Mouse (Mus musculus) spleen, adult 2 months (tissue): ENCODE data around the gene Megf8.

ENCODE experiments used
- CTCF ChIP-seq: fragments of 200-500 bp; IDR thresholded peaks from 2 replicates; pipeline ENCODE4 v1.5.1; 2011; ENCODE audit warnings: mild to moderate bottlenecking, inconsistent platforms; ENCODE audit not compliant: insufficient read depth, insufficient read length, insufficient replicate concordance; ENCODE audit errors: extremely low read depth
- POLR2A ChIP-seq: fragments of 200-500 bp; IDR thresholded peaks from 2 replicates; pipeline ENCODE4 v1.6.1; 2011; ENCODE audit warnings: low read depth, low read length, inconsistent platforms

GRCm38 (mm10) chr7:25267751-25268463 is 49.1 kb upstream of the Megf8 start:
- no peak for TF ChIP-seq CTCF
- no peak for TF ChIP-seq POLR2A
